Mouse (Mus musculus) stomach, adult 2 months (tissue): ENCODE data around the gene Fgf14. TPM values are rescaled to one million over a fixed set of nuclear protein-coding genes. Genes with fewer than 3 reads are reported as not detected.

Experiments used
- polyA plus RNA-seq: library from polyadenylated mRNA; depleted of rRNA; stranded (reverse); fragments of >200 nt; gene quantifications from 2 replicates; pipeline ENCODE4 v1.2.3, GENCODE M21; 2012; rRNA removed

Fgf14 gene
- 0.04 TPM in 2 replicates for polyA plus RNA-seq

DNA sequence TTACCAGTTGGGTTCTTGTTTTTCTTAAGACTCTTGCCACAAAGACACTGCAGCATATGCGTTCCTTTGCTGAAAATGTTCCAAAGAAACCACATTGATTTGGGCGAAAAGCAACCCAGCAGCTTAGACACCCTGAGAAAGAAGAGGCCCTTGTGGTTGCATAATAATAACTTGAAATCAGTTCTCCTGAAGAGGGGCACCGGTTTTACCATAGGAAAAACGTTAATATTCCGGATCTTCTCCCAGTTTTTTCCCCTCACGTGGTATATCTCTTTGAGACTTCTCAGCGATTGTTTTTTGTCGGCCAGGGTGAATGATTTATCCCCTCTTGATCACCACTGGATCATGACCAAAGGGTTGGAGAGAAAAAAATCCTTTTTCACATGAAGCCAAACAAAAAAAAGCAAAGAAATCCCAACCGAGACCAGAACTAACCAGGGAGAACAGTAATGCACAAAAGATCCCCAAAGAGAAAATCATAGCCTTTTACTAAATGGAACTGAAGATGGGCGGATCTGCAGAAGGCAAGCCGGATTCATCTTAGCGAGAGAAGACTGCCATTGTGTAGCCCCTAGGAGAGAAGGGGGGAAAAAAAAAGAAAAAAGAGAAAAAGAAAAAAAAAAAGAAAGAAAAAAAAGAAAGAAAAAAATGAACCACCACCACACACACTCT, at the start of gene Fgf14:
Fgf14 (minus strand) TSS at position 622 of the 672 bp plus-strand sequence.

